In genomic region chr12:74900777-74901176, GRCm38 (mm10) we compare ENCODE assay signal across 21 mouse cellular contexts.
DNase-seq lines count a peak whose midpoint lies in the region; ATAC-seq and TF ChIP-seq lines count a peak whose summit lies in the region.
"Had no signal": no experiment of that assay in that cellular context is flagged by ENCODE, and none has a peak within 500 bp of the region (broad histone marks: within the 10 kb centered on the region; RNA-seq: fewer than 3 reads in every experiment).

No protein-coding gene starts in this region.

- H3K27me3 ChIP-seq in midbrain, embryonic 11.5 days (ENCODE audit: control insufficient read depth, insufficient read depth, low read length) = no peaks in the 10 kb centered on the region
- H3K27me3 ChIP-seq in midbrain, embryonic 16.5 days (ENCODE audit: control insufficient read depth, insufficient read depth, low read depth, low read length) = no peaks in the 10 kb centered on the region
- H3K27me3 ChIP-seq in stomach, postnatal 0 days (ENCODE audit: control insufficient read depth, insufficient read depth, low read length) = no peaks in the 10 kb centered on the region
- H3K27me3 ChIP-seq: embryonic facial prominence, embryonic 13.5 days; embryonic facial prominence, embryonic 15.5 days; forebrain, embryonic 12.5 days had no signal

- DNase-seq in midbrain, embryonic 11.5 days (ENCODE audit: low spot score, missing footprints) = peak; percentile 37
- DNase-seq in stomach, postnatal 0 days (ENCODE audit: low spot score) = no peak
- DNase-seq in heart, postnatal 10 days = no peak
- DNase-seq: adrenal gland, adult 8-10 months; adrenal gland, postnatal 25 days; cerebellum, adult 11 months; cerebellum, adult 18-20 months; cerebellum, adult 8-10 months; cerebellum, adult 9-11 months; cerebellum, postnatal 36 days; embryo, embryonic 11 days had no signal

- TF ChIP-seq CTCF in stomach, postnatal 0 days (IDR thresholded peaks at IDR 0.05; ENCODE audit: low read depth) = no peak

- ATAC-seq in midbrain, embryonic 11.5 days (ENCODE audit: low FRiP score) = no peak
- ATAC-seq in midbrain, embryonic 16.5 days = no peak
- ATAC-seq in hematopoietic stem cell, adult 5-6 weeks (replicated peaks in 1 of 2; ENCODE audit: insufficient read depth in 1 of 2, low FRiP score in 2 of 2, low TSS enrichment in 1 of 2, low read depth in 1 of 2, poor library complexity in 2 of 2, severe bottlenecking in 2 of 2) = peak; percentile 32 to 66; a peak in 1 of 4 replicates
- ATAC-seq in megakaryocyte progenitor cell, adult 5-6 weeks (replicated peaks; ENCODE audit: poor library complexity) = peak; percentile 88
- no peak for ATAC-seq in stomach, postnatal 0 days (ENCODE audit: low FRiP score, low TSS enrichment)
- ATAC-seq: forebrain, embryonic 14.5 days; forebrain, embryonic 16.5 days had no signal

- no peak overlapping the region for H3K27ac ChIP-seq in midbrain, embryonic 11.5 days (ENCODE audit: low read depth, low read length)
- H3K27ac ChIP-seq in midbrain, embryonic 16.5 days (ENCODE audit: low read length) = no peak overlapping the region
- no peak overlapping the region for H3K27ac ChIP-seq in stomach, postnatal 0 days (replicated peaks)
- H3K27ac ChIP-seq: embryonic facial prominence, embryonic 13.5 days; embryonic facial prominence, embryonic 15.5 days; forebrain, embryonic 10.5 days; forebrain, embryonic 12.5 days had no signal

- no peak overlapping the region for H3K9ac ChIP-seq in midbrain, embryonic 11.5 days (ENCODE audit: low read length)
- H3K9ac ChIP-seq in midbrain, embryonic 16.5 days (ENCODE audit: low read depth, low read length) = no peak overlapping the region
- H3K9ac ChIP-seq in stomach, postnatal 0 days (ENCODE audit: low read length) = no peak overlapping the region
- H3K9ac ChIP-seq: embryonic facial prominence, embryonic 13.5 days; embryonic facial prominence, embryonic 15.5 days; forebrain, embryonic 12.5 days had no signal

- H3K4me3 ChIP-seq in midbrain, embryonic 11.5 days (ENCODE audit: low read depth, low read length) = no peak overlapping the region
- H3K4me3 ChIP-seq in midbrain, embryonic 16.5 days (ENCODE audit: low read depth, low read length) = no peak overlapping the region
- no peak overlapping the region for H3K4me3 ChIP-seq in stomach, postnatal 0 days (ENCODE audit: low read depth, low read length)
- H3K4me3 ChIP-seq: embryonic facial prominence, embryonic 13.5 days; embryonic facial prominence, embryonic 15.5 days; erythroblast, embryonic 14.5 days; forebrain, embryonic 10.5 days; forebrain, embryonic 12.5 days had no signal

- intact Hi-C loops in heart, postnatal 10 days (cut with DNase I) = no loop called here

- no peak overlapping the region for H3K4me2 ChIP-seq in midbrain, embryonic 11.5 days
- no peak overlapping the region for H3K4me2 ChIP-seq in midbrain, embryonic 16.5 days (ENCODE audit: low read length)
- no peak overlapping the region for H3K4me2 ChIP-seq in stomach, postnatal 0 days (replicated peaks; ENCODE audit: low read depth)
- H3K4me2 ChIP-seq: embryonic facial prominence, embryonic 13.5 days; embryonic facial prominence, embryonic 15.5 days; forebrain, embryonic 12.5 days had no signal

- TF ChIP-seq EP300 in stomach, postnatal 0 days (optimal IDR thresholded peaks at IDR 0.05) = no peak

- H3K9me3 ChIP-seq in midbrain, embryonic 11.5 days (ENCODE audit: control insufficient read depth, low read length) = no peaks in the 10 kb centered on the region
- H3K9me3 ChIP-seq in midbrain, embryonic 16.5 days (replicated peaks; ENCODE audit: control insufficient read depth, low read length, poor library complexity, severe bottlenecking) = no peaks in the 10 kb centered on the region
- no peaks in the 10 kb centered on the region for H3K9me3 ChIP-seq in stomach, postnatal 0 days (ENCODE audit: control insufficient read depth, low read length)
- H3K9me3 ChIP-seq: embryonic facial prominence, embryonic 13.5 days; embryonic facial prominence, embryonic 15.5 days; forebrain, embryonic 10.5 days; forebrain, embryonic 12.5 days had no signal

- H3K36me3 ChIP-seq in midbrain, embryonic 11.5 days (ENCODE audit: control insufficient read depth, insufficient read depth, low read length) = no peaks in the 10 kb centered on the region
- no peaks in the 10 kb centered on the region for H3K36me3 ChIP-seq in midbrain, embryonic 16.5 days (ENCODE audit: control insufficient read depth, insufficient read depth, low read length)
- H3K36me3 ChIP-seq in stomach, postnatal 0 days (ENCODE audit: control insufficient read depth, insufficient read depth, low read length) = no peaks in the 10 kb centered on the region
- H3K36me3 ChIP-seq: embryonic facial prominence, embryonic 13.5 days; embryonic facial prominence, embryonic 15.5 days; forebrain, embryonic 10.5 days; forebrain, embryonic 12.5 days had no signal

- H3K4me1 ChIP-seq in midbrain, embryonic 11.5 days (ENCODE audit: control insufficient read depth, insufficient read depth, low read length) = no peaks in the 10 kb centered on the region
- H3K4me1 ChIP-seq in midbrain, embryonic 16.5 days (ENCODE audit: control insufficient read depth, insufficient read depth, low read length) = no peaks in the 10 kb centered on the region
- no peaks in the 10 kb centered on the region for H3K4me1 ChIP-seq in stomach, postnatal 0 days (replicated peaks; ENCODE audit: control insufficient read depth, insufficient read depth)
- H3K4me1 ChIP-seq: embryonic facial prominence, embryonic 13.5 days; embryonic facial prominence, embryonic 15.5 days; forebrain, embryonic 10.5 days; forebrain, embryonic 12.5 days had no signal

Comparison
In these comparisons a context has a peak if more than half of its experiments do, and no peak if none do; other contexts are left out.
1. ATAC-seq: peak in hematopoietic stem cell, adult 5-6 weeks (2 of 2) and megakaryocyte progenitor cell, adult 5-6 weeks (single experiment); none in midbrain, embryonic 11.5 days (single experiment), midbrain, embryonic 16.5 days (single experiment) and stomach, postnatal 0 days (single experiment).